Mouse (Mus musculus) midbrain, postnatal 0 days (tissue): Measurements from ENCODE around the gene Ptprd. TPM values are rescaled to one million over a fixed set of nuclear protein-coding genes. Genes with fewer than 3 reads are reported as not detected.

Source experiments
- ATAC-seq: fragments of 200-750 bp; cut with Nextera tagmentation; 2 replicates; pipeline ENCODE4 v1.8.0; 2017; ENCODE audit warnings: moderate number of reproducible peaks, mild to moderate bottlenecking, moderate TSS enrichment, moderate library complexity; ENCODE audit not compliant: low FRiP score
- DNase-seq: peaks from one replicate; pipeline ENCODE4 v3.0.0-alpha.2; 2015; ENCODE audit warnings: low spot score
- H3K27ac ChIP-seq: fragments of 300-500 bp; sonication (generic); 2 replicates; pipeline ENCODE4 v1.5.1; 2014; ENCODE audit warnings: low read depth, mild to moderate bottlenecking, low read length, mixed read lengths
- H3K27me3 ChIP-seq: fragments of 300-500 bp; sonication (generic); 2 replicates; pipeline ENCODE4 v1.6.1; 2014; ENCODE audit warnings: low read length, control low read depth, mixed read lengths; ENCODE audit not compliant: insufficient read depth
- H3K36me3 ChIP-seq: fragments of 300-500 bp; sonication (generic); 2 replicates; pipeline ENCODE4 v1.6.1; 2014; ENCODE audit warnings: low read length, control low read depth, mixed read lengths; ENCODE audit not compliant: insufficient read depth
- H3K4me1 ChIP-seq: fragments of 300-500 bp; sonication (generic); 2 replicates; pipeline ENCODE4 v1.6.1; 2014; ENCODE audit warnings: mild to moderate bottlenecking, control low read depth, antibody characterized with exemption, low read length, mixed read lengths; ENCODE audit not compliant: insufficient read depth
- H3K4me2 ChIP-seq: fragments of 300-500 bp; sonication (generic); 2 replicates; pipeline ENCODE4 v1.6.1; 2014; ENCODE audit warnings: low read depth, mild to moderate bottlenecking, low read length, mixed read lengths; ENCODE audit not compliant: poor library complexity, severe bottlenecking
- H3K4me3 ChIP-seq: fragments of 300-500 bp; sonication (generic); 2 replicates; pipeline ENCODE4 v1.5.1; 2014; ENCODE audit warnings: low read depth, mild to moderate bottlenecking, low read length, moderate library complexity
- H3K9ac ChIP-seq: fragments of 300-500 bp; sonication (generic); replicated peaks from 2 replicates; pipeline ENCODE4 v1.6.1; 2014; ENCODE audit warnings: mild to moderate bottlenecking, low read length, moderate library complexity, mixed read lengths; ENCODE audit not compliant: poor library complexity, severe bottlenecking
- H3K9me3 ChIP-seq: fragments of 300-500 bp; sonication (generic); 2 replicates; pipeline ENCODE4 v1.6.1; 2016; ENCODE audit warnings: low read length, control low read depth
- CTCF ChIP-seq: IDR thresholded peaks from 2 replicates; pipeline ENCODE4 v1.5.1; 2016; ENCODE audit warnings: antibody characterized with exemption, mild to moderate bottlenecking
- WGBS: fragments of 180-500 bp; shearing (Covaris S2); extraction: QIAGEN DNeasy Blood & Tissue Kit; methylation state at CpG from one replicate; pipeline ENCODE4 v1.1.7; 2014; 5-methylcytosine and 5-hydroxymethylcytosine counted together
- polyA plus RNA-seq: library from polyadenylated mRNA; unstranded; fragments of >200 nt; fragmentation: Nextera tagmentation; extraction: Ambion mirVana; gene quantifications from 2 replicates; pipeline ENCODE4 v1.2.1, GENCODE M21; 2015
- total RNA-seq: library from RNA; depleted of rRNA; stranded (reverse); fragments of >200 nt; gene quantifications from 2 replicates; pipeline ENCODE4 v1.2.3, GENCODE M21; 2014

Gene Ptprd
- total and polyA plus RNA-seq, 2 experiments from 2014 or later, result 66.1 to 102 TPM

GRCm38 (mm10) chr4:76324928-76325327 is 1886.8 kb downstream of the Ptprd start:
- Histone ChIP-seq H3K4me2 (no peak overlapping the region), H3K4me1 (peaks cover 7% of the 10 kb centered on the region; the same call in 1 of the 2 replicates), H3K9me3 (no peaks in the 10 kb centered on the region), H3K36me3 (no peaks in the 10 kb centered on the region), H3K4me3 (no peak overlapping the region), H3K27me3 (no peaks in the 10 kb centered on the region), H3K9ac (no peak overlapping the region), H3K27ac (no peak overlapping the region)
- 36% methylated on average over 10 of the region's 10 CpGs for WGBS
- DNase-seq, result peak; percentile 71
- ATAC-seq, result peak; percentile 60
- no peak for TF ChIP-seq CTCF

GRCm38 (mm10) chr4:76324509-76324908 is 1887.3 kb downstream of the Ptprd start:
- Histone ChIP-seq H3K4me3 (no peak overlapping the region), H3K9ac (no peak overlapping the region), H3K36me3 (no peaks in the 10 kb centered on the region), H3K4me2 (no peak overlapping the region), H3K27me3 (no peaks in the 10 kb centered on the region), H3K27ac (no peak overlapping the region), H3K4me1 (peaks cover 7% of the 10 kb centered on the region; the same call in 1 of the 2 replicates), H3K9me3 (no peaks in the 10 kb centered on the region)
- ATAC-seq (no peak), DNase-seq (peak; percentile 57)
- no peak for TF ChIP-seq CTCF
- 55% methylated on average over 5 of the region's 5 CpGs for WGBS

- Histone ChIP-seq H3K36me3 (no peaks in the 10 kb centered on the region), H3K27ac (no peak overlapping the region), H3K27me3 (no peaks in the 10 kb centered on the region), H3K4me2 (no peak overlapping the region), H3K9me3 (no peaks in the 10 kb centered on the region), H3K4me3 (no peak overlapping the region), H3K9ac (no peak overlapping the region), H3K4me1 (no peaks in the 10 kb centered on the region)
- no peak for TF ChIP-seq CTCF
- DNase-seq, result no peak
- no peak for ATAC-seq
- whole genome bisulfite sequencing, result 79% methylated on average over 4 of the region's 4 CpGs
Measured at GRCm38 (mm10) chr4:76319874-76320273, 1891.9 kb downstream of the Ptprd start.

GRCm38 (mm10) chr4:76315977-76316376 is 1895.8 kb downstream of the Ptprd start:
- TF ChIP-seq CTCF, result no peak
- Histone ChIP-seq H3K27me3 (no peaks in the 10 kb centered on the region), H3K4me1 (no peaks in the 10 kb centered on the region), H3K9me3 (no peaks in the 10 kb centered on the region), H3K4me3 (no peak overlapping the region), H3K4me2 (no peak overlapping the region), H3K9ac (no peak overlapping the region), H3K36me3 (no peaks in the 10 kb centered on the region), H3K27ac (no peak overlapping the region)
- DNase-seq (no peak), ATAC-seq (no peak)
- 91% methylated on average over 2 of the region's 2 CpGs for WGBS

- H3K4me2 ChIP-seq, result no peak overlapping the region
- ATAC-seq (no peak), DNase-seq (peak; percentile 42)
- H3K4me3 ChIP-seq, result no peak overlapping the region
- H3K27ac ChIP-seq, result no peak overlapping the region
- no peaks in the 10 kb centered on the region for H3K27me3 ChIP-seq
- H3K9me3 ChIP-seq, result no peaks in the 10 kb centered on the region
- H3K9ac ChIP-seq, result no peak overlapping the region
- 60% methylated on average over 3 of the region's 3 CpGs for WGBS
- no peak for TF ChIP-seq CTCF
- no peaks in the 10 kb centered on the region for H3K36me3 ChIP-seq
- H3K4me1 ChIP-seq, result no peaks in the 10 kb centered on the region
Measured at GRCm38 (mm10) chr4:76313749-76314148, 1898.0 kb downstream of the Ptprd start.

- 92% methylated on average over 3 of the region's 3 CpGs for WGBS
- Histone ChIP-seq H3K4me1 (no peaks in the 10 kb centered on the region), H3K9me3 (no peaks in the 10 kb centered on the region), H3K36me3 (no peaks in the 10 kb centered on the region), H3K27me3 (no peaks in the 10 kb centered on the region), H3K4me2 (no peak overlapping the region), H3K4me3 (no peak overlapping the region), H3K27ac (no peak overlapping the region), H3K9ac (no peak overlapping the region)
- no peak for DNase-seq
- no peak for ATAC-seq
- no peak for TF ChIP-seq CTCF
Measured at GRCm38 (mm10) chr4:76312593-76312992, 1899.2 kb downstream of the Ptprd start.
